Comparison of ENCODE assay signal across 24 mouse cellular contexts in genomic region chr13:55313051-55313450, GRCm38 (mm10). TPM values are rescaled to one million over a fixed set of nuclear protein-coding genes. Genes with fewer than 3 reads are reported as not detected.
"Had no signal": no experiment of that assay in that cellular context is flagged by ENCODE, and none has a peak within 500 bp of the region (broad histone marks: within the 10 kb centered on the region; RNA-seq: fewer than 3 reads in every experiment).

No protein-coding gene starts in this region.

- H3K4me2 ChIP-seq: kidney, embryonic 15.5 days; limb, embryonic 13.5 days; lung, embryonic 15.5 days; midbrain, embryonic 11.5 days; neural tube, embryonic 13.5 days; stomach, embryonic 15.5 days had no signal

- H3K27ac ChIP-seq: kidney, embryonic 15.5 days; limb, embryonic 13.5 days; liver, embryonic 14.5 days; lung, embryonic 15.5 days; neural tube, embryonic 13.5 days; stomach, embryonic 15.5 days had no signal

- H3K27me3 ChIP-seq: kidney, embryonic 15.5 days; limb, embryonic 13.5 days; lung, embryonic 15.5 days; megakaryocyte, embryonic 14.5 days; neural tube, embryonic 13.5 days; stomach, embryonic 15.5 days had no signal

- H3K4me3 ChIP-seq: kidney, embryonic 15.5 days; limb, embryonic 13.5 days; lung, embryonic 15.5 days; megakaryocyte, embryonic 14.5 days; neural tube, embryonic 13.5 days; stomach, embryonic 15.5 days had no signal

- ATAC-seq: inflammation-experienced regulatory T-cells, adult 6 months had no signal

- DNase-seq: kidney, adult 11 months; kidney, adult 8-10 months; kidney, postnatal 10 days; kidney, postnatal 36 days; layer of hippocampus, adult 9-11 months; left cerebral cortex, postnatal 4 days; lung, adult 18-20 months; lung, postnatal 10 days; lung, postnatal 36 days; midbrain, embryonic 14.5 days; retina, postnatal 1 day; right cerebral cortex, postnatal 25 days; spleen, adult 18-20 months; thymus, postnatal 25 days had no signal

RNA-seq across cellular contexts. Expression of gene Mxd3, which starts 16.6 kb away (rescaled TPM):
- total RNA-seq: liver, adult 2 months had no signal
